Mouse (Mus musculus): ENCODE measurements at regions not wholly inside any gene's neighbourhood (a gene's known extent, or its start where the extent isn't known, plus 50 kb on each side); places are given as distances from the start of the nearest gene placed in this dataset.

DNA sequence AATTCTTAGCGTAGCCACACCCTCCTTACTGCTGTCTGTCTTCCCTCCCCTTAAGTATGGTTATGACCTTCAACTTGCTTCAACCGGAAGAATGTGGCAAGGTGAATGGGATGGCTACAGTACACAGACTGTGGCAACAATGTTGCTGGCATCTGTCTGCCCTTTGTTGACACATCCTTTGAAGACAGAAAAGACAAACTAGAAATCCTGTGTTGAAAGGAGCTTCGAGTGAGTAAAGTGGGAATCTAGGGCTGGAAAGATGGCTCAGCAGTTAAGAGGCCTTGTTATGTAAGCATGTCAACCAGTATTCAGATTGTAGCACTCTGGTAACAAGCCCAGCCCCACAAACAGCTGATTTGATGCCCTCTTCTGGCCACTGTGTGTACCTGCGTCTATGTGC lies 60.2 kb upstream of the Ercc4 start:
- ATAC-seq (ENCODE audit: extremely low read depth, insufficient number of reproducible peaks, low FRiP score, low TSS enrichment), result no peak
- H3K4me1 ChIP-seq, result no peaks in the 10 kb centered on the region
- H3K4me3 ChIP-seq, result no peak overlapping the region
- H3K27ac ChIP-seq (replicated peaks), result no peak overlapping the region
- H3K36me3 ChIP-seq, result no peaks in the 10 kb centered on the region
- no peak overlapping the region for H3K9ac ChIP-seq
- H3K27me3 ChIP-seq (replicated peaks), result no peaks in the 10 kb centered on the region
- no peaks in the 10 kb centered on the region for H3K9me3 ChIP-seq
- H3K4me2 ChIP-seq, result no peak overlapping the region
- WGBS, result 82% methylated on average over 4 of the region's 4 CpGs

DNA sequence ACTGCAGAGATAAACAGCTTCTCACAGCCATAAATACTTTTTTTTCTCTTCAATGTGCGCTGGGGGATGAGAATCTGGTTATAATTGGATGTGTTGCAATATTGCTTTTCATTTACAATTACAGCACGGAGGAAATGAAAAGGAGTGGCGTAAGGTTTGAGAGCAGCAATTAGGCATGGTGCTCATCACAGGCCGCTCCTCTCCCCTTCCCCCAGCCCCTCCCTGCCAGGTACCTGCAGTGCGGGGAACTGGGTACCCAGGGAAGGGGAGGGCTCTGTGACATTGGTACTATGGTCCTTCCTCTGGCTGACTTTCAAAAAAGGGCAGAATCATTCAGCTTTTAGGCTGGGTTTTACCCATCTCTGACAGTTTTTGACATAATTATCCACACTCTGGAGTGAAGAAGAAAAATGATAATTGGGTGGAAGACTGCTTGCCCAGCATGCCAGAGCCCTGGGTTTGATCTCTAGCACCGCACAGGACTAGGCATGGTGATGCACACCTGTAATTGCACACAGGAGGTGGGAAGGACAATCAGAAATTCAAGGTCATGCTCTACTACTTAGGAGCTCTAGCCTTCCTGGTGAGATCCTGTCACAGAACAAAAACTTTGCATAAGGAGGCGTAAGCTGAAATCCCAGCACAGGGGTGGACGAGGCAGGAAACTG lies 59.1 kb upstream of the Ercc4 start:
- no peak overlapping the region for H3K9ac ChIP-seq
- 57% methylated on average over 8 of the region's 8 CpGs for WGBS

DNA sequence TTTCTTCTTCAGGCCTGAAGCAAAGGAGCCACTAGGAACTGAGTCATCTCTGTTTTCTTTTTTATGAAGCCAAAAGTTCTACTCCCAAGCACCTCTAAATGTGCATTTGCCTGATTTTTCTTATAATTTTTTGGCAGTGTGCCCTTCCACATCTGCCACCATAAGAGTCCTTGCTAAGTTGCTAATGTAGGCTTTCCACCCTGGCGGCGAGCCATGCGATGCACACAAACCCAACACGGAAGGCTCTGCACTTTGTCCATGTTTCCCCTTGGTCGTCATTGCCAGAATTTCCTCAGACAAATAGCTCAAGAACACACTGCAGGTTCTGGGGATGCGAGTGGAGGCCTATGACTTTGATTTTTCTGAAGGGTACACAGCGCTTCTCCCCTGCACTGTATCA lies 54.5 kb upstream of the Ercc4 start:
- H3K27ac ChIP-seq (replicated peaks), result no peak overlapping the region
- no peak for ATAC-seq (ENCODE audit: extremely low read depth, insufficient number of reproducible peaks, low FRiP score, low TSS enrichment)
- H3K9me3 ChIP-seq, result no peaks in the 10 kb centered on the region
- H3K9ac ChIP-seq, result no peak overlapping the region
- 70% methylated on average over 7 of the region's 7 CpGs for WGBS
- no peak overlapping the region for H3K4me3 ChIP-seq
- H3K36me3 ChIP-seq, result no peaks in the 10 kb centered on the region
- no peaks in the 10 kb centered on the region for H3K27me3 ChIP-seq (replicated peaks)
- no peak overlapping the region for H3K4me2 ChIP-seq
- no peaks in the 10 kb centered on the region for H3K4me1 ChIP-seq

More for the DNA sequence above, 59.1 kb upstream of the Ercc4 start:
- Histone ChIP-seq H3K27me3 (replicated peaks) (no peaks in the 10 kb centered on the region), H3K4me2 (no peak overlapping the region), H3K4me3 (no peak overlapping the region), H3K36me3 (no peaks in the 10 kb centered on the region), H3K27ac (replicated peaks) (no peak overlapping the region), H3K9me3 (no peaks in the 10 kb centered on the region), H3K4me1 (no peaks in the 10 kb centered on the region)
- ATAC-seq (ENCODE audit: extremely low read depth, insufficient number of reproducible peaks, low FRiP score, low TSS enrichment), result no peak

Data from heart, embryonic 13.5 days (tissue).